Comparison of ENCODE assay signal across 8 mouse cellular contexts in the genomic region with DNA sequence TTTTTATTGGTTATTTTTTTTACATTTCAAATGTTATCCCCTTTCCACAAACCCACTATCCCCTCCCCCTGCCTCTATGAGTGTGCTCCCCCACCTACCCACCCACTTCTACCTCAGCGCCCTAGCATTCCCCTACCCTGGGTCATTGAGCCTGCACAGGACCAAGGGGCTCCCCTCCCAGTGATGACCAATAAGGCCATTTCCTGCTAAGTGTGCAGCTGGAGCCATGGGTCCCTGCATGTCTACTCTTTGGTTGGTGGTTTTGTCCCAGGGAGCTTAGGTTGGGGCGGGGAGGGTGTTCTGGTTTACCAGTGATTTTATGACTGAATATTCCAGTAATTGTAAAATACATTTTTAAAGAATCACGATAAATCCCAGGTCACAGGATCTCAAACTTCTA. TPM values are rescaled to one million over a fixed set of nuclear protein-coding genes. Genes with fewer than 3 reads are reported as not detected.
DNase-seq lines count a peak whose midpoint lies in the region; ATAC-seq and TF ChIP-seq lines count a peak whose summit lies in the region.
"Not testable (repeated sequence)": the region's sequence is repeated elsewhere in the genome, so short reads cannot be mapped to it uniquely, and the experiment has no call there.

No protein-coding gene starts in this region.

- peak; percentile 68 for ATAC-seq in forebrain, embryonic 16.5 days
- peak; percentile 79 for ATAC-seq in hindbrain, embryonic 11.5 days (ENCODE audit: low FRiP score)
- ATAC-seq in kidney, postnatal 0 days (replicated peaks; ENCODE audit: low FRiP score, low read depth) = peak; percentile 77
- ATAC-seq in liver, embryonic 16.5 days (ENCODE audit: low read depth) = peak; percentile 60
- peak; percentile 79 for ATAC-seq in midbrain, embryonic 13.5 days
- peak; percentile 50; the same call in 1 of the 2 replicates for ATAC-seq in stomach, embryonic 14.5 days (ENCODE audit: insufficient number of reproducible peaks, insufficient read depth, low FRiP score, low read depth)

- H3K4me1 ChIP-seq in ES-E14 (ENCODE audit: control insufficient read depth in 2 of 2, insufficient read depth in 2 of 2, low read length in 2 of 2, poor library complexity in 1 of 2); cortical plate, adult 2 months (ENCODE audit: control insufficient read depth, insufficient read depth, low read length); forebrain, embryonic 16.5 days (replicated peaks; ENCODE audit: control insufficient read depth, insufficient read depth, low read length); hindbrain, embryonic 11.5 days (replicated peaks; ENCODE audit: control insufficient read depth, insufficient read depth, low read length); kidney, postnatal 0 days (replicated peaks; ENCODE audit: insufficient read depth, low read length); liver, embryonic 16.5 days (ENCODE audit: control insufficient read depth, low read depth, low read length); midbrain, embryonic 13.5 days (replicated peaks); stomach, embryonic 14.5 days (ENCODE audit: control insufficient read depth, insufficient read depth, low read length): not testable (repeated sequence)

- in situ Hi-C loops in ES-E14 (cut with MboI; ENCODE audit: low sequenced_read_pairs in 2 of 2, unreplicated experiment in 2 of 2) = loop anchor here in 1 of 2 experiments (25.0 kb wide), 1 partner anchor 247 kb away; a partner anchor contains a TSS

- not testable (repeated sequence) for H3K27me3 ChIP-seq in forebrain, embryonic 16.5 days (replicated peaks; ENCODE audit: control insufficient read depth, insufficient read depth, low read length); hindbrain, embryonic 11.5 days (ENCODE audit: control insufficient read depth, insufficient read depth, low read length); kidney, postnatal 0 days (ENCODE audit: insufficient read depth, low read length); liver, embryonic 16.5 days (ENCODE audit: control insufficient read depth, insufficient read depth, low read depth, low read length); midbrain, embryonic 13.5 days; stomach, embryonic 14.5 days (ENCODE audit: control insufficient read depth, insufficient read depth, low read length)

- not testable (repeated sequence) for DNase-seq in ES-E14 (ENCODE audit: low read depth, low spot score); kidney, postnatal 0 days (ENCODE audit: low spot score)
- DNase-seq in hindbrain, embryonic 11.5 days (ENCODE audit: low spot score) = peak; percentile 1

- not testable (repeated sequence) for H3K27ac ChIP-seq in ES-E14 (ENCODE audit: insufficient read depth, low read depth, low read length, poor library complexity, severe bottlenecking); cortical plate, adult 2 months (ENCODE audit: insufficient read depth, low read length); forebrain, embryonic 16.5 days (ENCODE audit: low read length); hindbrain, embryonic 11.5 days (ENCODE audit: low read depth, low read length); liver, embryonic 16.5 days (ENCODE audit: low read length)
- H3K27ac ChIP-seq in kidney, postnatal 0 days = peak overlapping the region; percentile 87
- H3K27ac ChIP-seq in midbrain, embryonic 13.5 days = peak overlapping the region; percentile 51; the same call in 1 of the 2 replicates
- H3K27ac ChIP-seq in stomach, embryonic 14.5 days (ENCODE audit: low read length) = peak overlapping the region; percentile 58; the same call in 1 of the 2 replicates

- not testable (repeated sequence) for TF ChIP-seq CTCF in cortical plate, adult 2 months (IDR thresholded peaks at IDR 0.05; ENCODE audit: extremely low read depth, insufficient read depth, low read length); kidney, postnatal 0 days (IDR thresholded peaks at IDR 0.05; ENCODE audit: low read depth)

- peak overlapping the region; percentile 61 for H3K4me2 ChIP-seq in forebrain, embryonic 16.5 days (ENCODE audit: low read length)
- peak overlapping the region; percentile 55 for H3K4me2 ChIP-seq in hindbrain, embryonic 11.5 days (replicated peaks; ENCODE audit: low read depth, low read length)
- H3K4me2 ChIP-seq in kidney, postnatal 0 days (ENCODE audit: low read length) = peak overlapping the region; percentile 59
- H3K4me2 ChIP-seq in liver, embryonic 16.5 days (ENCODE audit: low read depth, low read length) = peak overlapping the region; percentile 49
- peak overlapping the region; percentile 62 for H3K4me2 ChIP-seq in midbrain, embryonic 13.5 days (replicated peaks)
- H3K4me2 ChIP-seq in stomach, embryonic 14.5 days (replicated peaks; ENCODE audit: low read depth, low read length) = peak overlapping the region; percentile 37

- not testable (repeated sequence) for H3K9ac ChIP-seq in ES-E14 (ENCODE audit: insufficient read depth, low read depth, low read length, poor library complexity, severe bottlenecking); hindbrain, embryonic 11.5 days (ENCODE audit: low read depth, low read length); liver, embryonic 16.5 days (ENCODE audit: low read depth, low read length); stomach, embryonic 14.5 days (replicated peaks; ENCODE audit: low read depth, low read length)
- peak overlapping the region; percentile 73 for H3K9ac ChIP-seq in forebrain, embryonic 16.5 days (replicated peaks; ENCODE audit: low read depth, low read length)
- H3K9ac ChIP-seq in kidney, postnatal 0 days (ENCODE audit: low read depth, low read length) = peak overlapping the region; percentile 57; the same call in 1 of the 2 replicates
- peak overlapping the region; percentile 73 for H3K9ac ChIP-seq in midbrain, embryonic 13.5 days (replicated peaks)

- 9% methylated on average over 3 of the region's 3 CpGs for WGBS in forebrain, embryonic 16.5 days
- 25% methylated on average over 3 of the region's 3 CpGs for WGBS in hindbrain, embryonic 11.5 days
- WGBS in kidney, postnatal 0 days = 4% methylated on average over 3 of the region's 3 CpGs
- 16% methylated on average over 3 of the region's 3 CpGs for WGBS in liver, embryonic 16.5 days (ENCODE audit: insufficient replicate concordance)
- WGBS in midbrain, embryonic 13.5 days = 13% methylated on average over 3 of the region's 3 CpGs
- 5% methylated on average over 3 of the region's 3 CpGs for WGBS in stomach, embryonic 14.5 days

- H3K36me3 ChIP-seq in ES-E14 (ENCODE audit: control insufficient read depth, insufficient read depth, low read length, poor library complexity, severe bottlenecking); forebrain, embryonic 16.5 days (ENCODE audit: control insufficient read depth, insufficient read depth); hindbrain, embryonic 11.5 days (ENCODE audit: control insufficient read depth, insufficient read depth, low read length); kidney, postnatal 0 days (ENCODE audit: insufficient read depth, low read length); liver, embryonic 16.5 days (ENCODE audit: control insufficient read depth, insufficient read depth); midbrain, embryonic 13.5 days; stomach, embryonic 14.5 days (ENCODE audit: control insufficient read depth, insufficient read depth, low read length): not testable (repeated sequence)

- H3K4me3 ChIP-seq in ES-E14 (ENCODE audit: insufficient read depth in 1 of 2, low read depth in 1 of 2, low read length in 2 of 2, poor library complexity in 1 of 2, severe bottlenecking in 1 of 2) = peak overlapping the region; percentile 58 to 65
- peak overlapping the region; percentile 36; the same call in 1 of the 2 replicates for H3K4me3 ChIP-seq in cortical plate, adult 2 months (ENCODE audit: insufficient read depth, low read length)
- peak overlapping the region; percentile 60 for H3K4me3 ChIP-seq in forebrain, embryonic 16.5 days (replicated peaks; ENCODE audit: low read length)
- H3K4me3 ChIP-seq in hindbrain, embryonic 11.5 days (ENCODE audit: low read depth, low read length) = peak overlapping the region; percentile 45
- peak overlapping the region; percentile 51 for H3K4me3 ChIP-seq in kidney, postnatal 0 days (replicated peaks; ENCODE audit: low read depth, low read length)
- peak overlapping the region; percentile 60 for H3K4me3 ChIP-seq in liver, embryonic 16.5 days (ENCODE audit: low read depth, low read length)
- H3K4me3 ChIP-seq in midbrain, embryonic 13.5 days (replicated peaks) = peak overlapping the region; percentile 60
- peak overlapping the region; percentile 43 for H3K4me3 ChIP-seq in stomach, embryonic 14.5 days (ENCODE audit: low read depth, low read length)

- H3K9me3 ChIP-seq in ES-E14 (ENCODE audit: control insufficient read depth, insufficient read depth, low read depth, low read length); forebrain, embryonic 16.5 days (ENCODE audit: control insufficient read depth, low read length); hindbrain, embryonic 11.5 days (ENCODE audit: control insufficient read depth, low read length); kidney, postnatal 0 days (replicated peaks; ENCODE audit: low read length); liver, embryonic 16.5 days (replicated peaks; ENCODE audit: control insufficient read depth, low read length); midbrain, embryonic 13.5 days; stomach, embryonic 14.5 days (ENCODE audit: control insufficient read depth, low read depth, low read length): not testable (repeated sequence)

- not testable (repeated sequence) for TF ChIP-seq POLR2A in cortical plate, adult 2 months (IDR thresholded peaks at IDR 0.05; ENCODE audit: extremely low read depth, insufficient read depth, low read length)

RNA-seq across cellular contexts. Expression of a gene that starts 0.7 kb away (rescaled TPM):
- total RNA-seq in ES-E14 (2012; rRNA removed) = 1.7 and 2.3 TPM in 2 replicates
- polyA plus RNA-seq in cortical plate, adult 2 months (2012; rRNA removed) = 0.19 and 0.23 TPM in 2 replicates
- 1.9 and 2.0 TPM in 2 replicates for polyA plus RNA-seq in forebrain, embryonic 16.5 days (2015; fragmentation: Nextera tagmentation; extraction: Ambion mirVana)
- 2.1 and 2.4 TPM in 2 replicates for polyA plus RNA-seq in hindbrain, embryonic 11.5 days (2014; fragmentation: Nextera tagmentation; extraction: Ambion mirVana)
- polyA plus RNA-seq in kidney, postnatal 0 days (2015; fragmentation: Nextera tagmentation; extraction: Ambion mirVana) = 3.4 and 3.5 TPM in 2 replicates
- polyA plus RNA-seq in liver, embryonic 16.5 days (2015; fragmentation: Nextera tagmentation; extraction: Ambion mirVana) = 0.35 and 0.42 TPM in 2 replicates
- 1.4 and 2.1 TPM in 2 replicates for polyA plus RNA-seq in midbrain, embryonic 13.5 days (2015; fragmentation: Nextera tagmentation; extraction: Ambion mirVana)
- 4.1 and 4.5 TPM in 2 replicates for polyA plus RNA-seq in stomach, embryonic 14.5 days (2014; fragmentation: Nextera tagmentation; extraction: Ambion mirVana)
